Mouse (Mus musculus): ENCODE results near the gene Sdhaf2.
"Not testable (repeated sequence)": the region's sequence is repeated elsewhere in the genome, so short reads cannot be mapped to it uniquely, and the experiment has no call there.

Gene Sdhaf2
- long read RNA-seq, experiment 1, transcript Sdhaf2-201 (4 exons, 2,981 nt): major isoform, 42 of 51 reads
- long read RNA-seq, experiment 1, transcript Sdhaf2-203 (4 exons, 997 nt): minor isoform, 7 of 51 reads
- long read RNA-seq, experiment 1, partial matches to known transcripts: 0 of 51 reads
- long read RNA-seq, experiment 1, other reads (novel, unspliced or antisense): 1 of 51 reads
- long read RNA-seq, experiment 2, transcript Sdhaf2-201 (4 exons, 2,981 nt): major isoform, 79 of 92 reads
- long read RNA-seq, experiment 2, transcript Sdhaf2-203 (4 exons, 997 nt): minor isoform, 6 of 92 reads
- long read RNA-seq, experiment 2, partial matches to known transcripts: 0 of 92 reads
- long read RNA-seq, experiment 2, other reads (novel, unspliced or antisense): 4 of 92 reads

DNA sequence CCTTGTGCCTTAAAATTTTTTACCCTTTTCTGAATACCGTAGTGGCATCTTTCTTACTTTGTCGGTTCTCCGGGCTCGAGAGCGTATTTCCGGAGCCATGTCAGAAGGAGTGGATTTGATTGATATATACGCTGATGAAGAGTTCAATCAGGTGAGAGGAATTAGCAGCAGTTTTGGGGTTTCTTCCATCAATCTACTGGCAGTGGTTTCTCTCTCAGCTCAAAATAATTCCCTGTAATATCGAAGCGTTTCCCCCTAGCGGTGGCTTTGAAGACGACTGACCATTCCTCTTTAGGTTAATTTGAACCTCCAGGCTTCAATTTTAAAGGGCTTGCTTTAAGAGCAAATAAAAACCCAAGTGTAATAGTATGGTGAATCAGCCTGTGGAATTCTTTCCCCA, at the start of gene Sdhaf2:
Gene Sdhaf2, minus strand, starts transcription at position 233 of the 400 bp plus-strand sequence.
- intact Hi-C loops (cut with DNase I): no loop called here

DNA sequence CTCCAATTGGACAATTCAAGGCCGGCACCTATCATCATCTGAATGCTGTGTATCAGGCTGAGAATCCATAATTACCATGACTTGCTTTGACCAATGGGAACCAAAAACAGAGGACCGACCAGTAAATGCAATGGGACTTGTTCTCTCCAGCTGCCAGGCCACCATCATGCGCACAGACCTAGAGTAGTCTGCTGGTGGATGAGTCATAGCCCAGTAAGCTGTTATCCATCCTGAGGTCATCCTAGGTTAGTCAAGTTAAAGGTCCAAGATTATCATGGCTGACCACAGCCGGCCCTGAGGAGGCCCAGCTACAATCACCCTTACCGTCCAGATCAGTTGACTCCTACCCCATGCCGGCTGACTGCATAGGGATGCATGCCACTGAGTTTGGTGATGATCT, 43.7 kb upstream of the Sdhaf2 start:
- intact Hi-C loops (cut with DNase I): no loop called here

DNA sequence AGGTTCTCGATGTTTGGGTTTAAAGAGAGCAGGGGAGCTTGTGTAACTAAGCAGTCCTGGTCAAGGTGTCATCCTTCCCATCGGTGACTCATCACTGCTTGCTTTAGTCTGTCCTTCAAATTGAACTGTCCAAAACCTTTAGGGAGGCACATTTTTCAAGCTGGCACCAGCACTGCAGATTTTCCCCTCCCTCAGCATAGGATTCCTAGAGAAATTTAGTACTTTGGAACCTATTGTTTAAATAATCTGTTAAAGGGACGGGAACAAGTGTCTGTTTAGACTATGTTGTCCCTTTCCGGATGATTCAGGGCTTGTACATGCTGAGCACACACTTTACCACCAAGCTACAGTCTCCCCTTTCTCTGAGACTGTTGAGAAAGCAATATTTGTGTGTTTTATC, 39.3 kb upstream of the Sdhaf2 start:
- intact Hi-C loops (cut with DNase I): no loop called here

DNA sequence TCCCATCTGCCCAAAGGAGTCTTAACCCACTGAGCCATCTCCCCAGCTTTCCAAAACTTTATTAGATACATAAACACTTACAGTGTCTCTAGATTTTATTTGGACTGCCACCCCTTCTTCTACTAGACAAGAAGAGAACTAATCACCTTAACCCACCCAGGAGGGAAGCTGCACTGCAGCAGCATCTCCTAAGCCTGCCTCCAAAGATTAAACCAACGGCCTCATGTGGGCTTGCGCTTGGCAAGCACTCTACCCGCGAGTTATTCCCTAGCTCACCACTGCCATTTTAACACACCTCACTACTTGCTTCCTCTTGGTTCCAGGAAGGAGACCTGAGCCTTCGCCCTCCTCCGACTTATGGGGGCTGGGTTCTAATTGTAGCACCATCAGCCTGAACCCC, 38.3 kb upstream of the Sdhaf2 start:
- intact Hi-C loops (cut with DNase I): no loop called here

DNA sequence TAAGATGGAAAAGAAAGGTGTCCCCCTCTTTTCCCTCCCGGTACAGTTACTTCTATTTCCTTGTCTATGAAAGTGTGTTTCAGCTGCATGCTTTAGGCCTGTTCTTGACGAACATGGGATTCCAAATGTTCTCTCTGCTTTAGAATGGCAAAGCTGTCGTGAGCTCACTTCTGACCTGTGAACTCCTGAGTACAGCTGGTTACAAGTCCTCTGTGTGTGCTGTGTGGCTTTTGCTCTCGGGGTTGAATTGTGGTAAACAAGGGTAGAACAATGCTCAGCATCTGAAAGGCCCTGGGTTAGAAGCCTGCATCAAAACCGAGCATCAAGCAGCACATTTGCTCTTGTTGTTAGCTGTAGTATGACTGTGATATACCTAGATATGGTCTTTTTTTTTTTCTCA, 36.4 kb upstream of the Sdhaf2 start:
- intact Hi-C loops (cut with DNase I): no loop called here

DNA sequence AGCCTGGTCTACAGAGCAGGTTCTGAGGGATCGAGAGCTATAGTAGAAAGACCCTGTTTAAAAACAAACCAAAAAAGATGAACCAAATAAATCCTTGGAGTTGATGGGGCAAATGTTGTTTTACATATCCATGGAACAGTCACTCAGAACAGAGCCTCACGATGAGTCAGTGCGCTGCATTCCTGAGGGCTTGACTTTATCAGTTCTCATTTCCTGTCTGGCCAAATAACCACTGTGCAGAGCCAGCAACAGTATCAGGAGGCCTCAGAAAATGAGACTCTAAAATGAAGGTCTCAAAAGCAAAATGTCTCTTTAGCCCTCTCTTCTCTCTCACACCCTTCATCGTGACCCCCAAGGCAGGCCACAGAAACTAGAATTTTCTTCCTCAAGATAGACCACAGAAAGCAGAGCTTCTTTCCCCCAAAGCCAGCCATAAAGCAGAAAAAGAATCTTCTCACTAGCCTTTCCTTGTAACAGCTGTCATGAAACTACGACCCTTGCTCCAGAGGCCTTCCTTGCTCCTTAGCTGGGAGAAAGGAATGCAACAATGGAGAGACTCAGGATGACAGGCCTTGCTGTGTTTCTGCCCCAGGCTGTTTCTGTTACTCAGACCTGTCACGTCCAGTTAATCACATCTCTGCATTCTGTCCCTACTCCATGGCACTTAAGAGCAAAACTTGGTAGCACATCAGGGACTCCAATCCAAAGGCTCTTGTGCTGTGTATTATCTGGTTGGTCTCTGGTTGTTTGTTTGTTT, 35.8 kb upstream of the Sdhaf2 start:
- intact Hi-C loops (cut with DNase I): loop anchor here (2.0 kb wide), 1 partner anchor 43 kb away; the partner anchor contains the start of genes Ddb1 and Tkfc

DNA sequence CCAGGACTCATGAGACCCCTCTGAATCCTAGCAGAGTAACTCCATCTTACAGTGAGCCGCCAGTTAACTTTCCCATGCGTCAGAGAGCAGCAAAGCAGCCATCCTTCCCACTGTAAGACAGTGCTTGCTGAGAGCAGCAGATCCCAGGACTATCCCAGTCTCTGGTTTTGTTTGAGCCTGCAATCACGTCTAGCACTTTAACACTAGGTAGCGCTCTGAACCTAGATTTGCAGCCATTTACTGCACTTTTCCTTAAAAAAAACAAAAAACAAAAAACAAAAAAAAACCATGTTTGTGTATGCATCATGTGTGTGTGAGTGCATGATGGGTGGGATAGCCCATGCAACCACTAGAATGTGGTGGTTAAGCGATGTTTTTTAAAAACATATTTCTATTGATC, 34.2 kb upstream of the Sdhaf2 start:
- intact Hi-C loops (cut with DNase I): loop anchor here (2.0 kb wide), 1 partner anchor 45 kb away; the partner anchor contains the start of genes Ddb1 and Tkfc

DNA sequence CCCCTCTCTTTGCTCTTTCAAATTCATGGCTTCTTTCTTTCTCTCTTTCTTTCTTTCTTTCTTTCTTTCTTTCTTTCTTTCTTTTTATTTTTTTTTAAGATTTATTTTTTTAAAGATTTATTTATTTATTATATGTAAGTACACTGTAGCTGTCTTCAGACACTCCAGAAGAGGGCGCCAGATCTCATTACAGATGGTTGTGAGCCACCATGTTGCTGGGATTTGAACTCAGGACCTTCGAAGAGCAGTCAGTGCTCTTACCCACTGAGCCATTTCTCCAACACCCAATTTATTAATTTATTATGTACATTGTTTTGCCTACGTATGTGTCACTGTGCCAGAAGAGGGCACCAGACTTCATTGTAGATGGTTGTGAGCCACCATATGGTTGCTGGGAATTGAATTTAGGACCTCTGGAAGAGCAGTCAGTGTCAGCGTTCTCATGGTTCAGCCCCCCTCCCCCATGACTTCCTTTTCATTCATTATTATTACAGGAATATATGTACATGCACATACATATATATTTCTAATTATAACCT, 32.0 kb upstream of the Sdhaf2 start:
- intact Hi-C loops (cut with DNase I): not testable (repeated sequence)

DNA sequence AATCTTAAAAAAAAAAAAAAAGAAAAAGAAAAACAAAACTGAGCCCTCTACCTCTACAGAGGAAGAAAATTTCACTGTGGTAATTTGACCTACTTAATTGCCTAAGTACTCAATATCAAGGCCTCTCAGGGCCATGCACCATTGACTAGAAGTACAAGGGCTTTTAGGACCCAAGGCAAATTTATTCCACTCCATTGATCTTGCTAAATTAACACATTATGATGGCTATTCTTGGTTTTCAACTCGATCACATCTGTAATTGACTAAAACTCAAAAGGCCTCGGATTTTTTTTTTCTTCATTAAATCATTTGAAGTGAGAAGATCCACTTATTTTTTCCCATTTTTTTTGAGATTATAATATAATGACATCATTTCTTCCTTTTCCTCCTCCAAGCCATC, 31.5 kb upstream of the Sdhaf2 start:
- intact Hi-C loops (cut with DNase I): no loop called here

DNA sequence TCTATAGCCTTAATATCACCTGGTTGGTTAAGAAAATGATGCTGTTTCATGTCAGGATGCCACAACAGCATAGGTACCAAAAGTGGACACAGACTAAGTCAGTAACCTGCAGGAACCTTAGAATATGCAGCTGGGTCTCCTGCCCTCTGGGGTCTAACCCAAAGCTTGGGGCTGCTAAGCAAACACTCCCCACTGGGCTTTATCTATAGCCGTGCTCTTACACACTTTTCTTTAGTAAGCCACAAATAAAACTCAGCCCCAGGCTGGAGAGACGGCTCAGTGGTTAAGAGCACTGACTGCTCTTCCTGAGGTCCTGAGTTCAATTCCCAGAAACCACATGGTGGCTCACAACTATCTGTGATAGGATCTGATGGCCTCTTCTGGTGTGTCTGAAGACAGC, 31.1 kb upstream of the Sdhaf2 start:
- intact Hi-C loops (cut with DNase I): no loop called here

DNA sequence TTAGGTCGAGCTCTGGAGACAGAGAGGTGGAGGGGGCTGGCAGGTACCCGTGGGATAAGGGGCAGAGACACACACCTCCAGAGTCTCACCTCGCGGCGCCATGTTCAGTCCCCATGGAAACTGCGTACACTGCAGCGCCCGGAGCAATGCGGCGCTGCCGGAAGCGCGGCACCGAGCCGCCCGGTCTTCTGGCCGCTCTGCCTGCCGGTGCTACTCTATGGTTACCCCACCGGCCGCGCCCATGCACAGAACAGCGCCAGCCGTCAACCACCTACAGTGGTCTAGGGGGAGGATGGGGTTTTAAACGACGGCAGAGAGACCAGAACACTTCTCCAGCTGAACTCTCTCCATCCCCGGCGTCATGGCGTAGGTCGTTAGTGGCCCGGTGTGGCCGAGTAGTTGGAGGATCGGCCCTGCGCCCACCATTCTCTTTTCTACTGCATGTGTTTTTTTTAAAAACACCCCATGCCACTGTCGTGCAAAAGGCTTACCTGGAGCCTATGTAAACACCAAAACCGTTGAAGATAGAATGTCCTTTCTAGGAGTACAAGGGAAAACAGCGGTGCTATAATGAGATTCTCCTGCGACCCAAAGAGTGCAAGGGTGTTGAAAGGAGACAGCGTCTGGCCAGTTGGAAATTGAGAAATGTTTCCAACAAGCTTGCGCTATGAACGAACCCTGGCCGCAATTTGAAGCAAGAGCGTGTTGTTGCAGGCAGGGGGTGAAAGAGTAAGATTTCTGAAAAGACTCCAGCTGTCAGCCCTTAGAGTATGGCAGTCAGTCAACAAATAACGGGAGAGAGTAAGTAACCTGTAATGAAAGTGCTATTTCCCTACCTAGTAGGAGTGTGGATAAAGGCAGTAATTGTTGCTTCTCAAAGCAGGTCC, 29.9 kb upstream of the Sdhaf2 start, which contains the start of gene Tmem216:
Gene Tmem216, minus strand, starts transcription at position 615 of the 887 bp plus-strand sequence.
- intact Hi-C loops (cut with DNase I): no loop called here

DNA sequence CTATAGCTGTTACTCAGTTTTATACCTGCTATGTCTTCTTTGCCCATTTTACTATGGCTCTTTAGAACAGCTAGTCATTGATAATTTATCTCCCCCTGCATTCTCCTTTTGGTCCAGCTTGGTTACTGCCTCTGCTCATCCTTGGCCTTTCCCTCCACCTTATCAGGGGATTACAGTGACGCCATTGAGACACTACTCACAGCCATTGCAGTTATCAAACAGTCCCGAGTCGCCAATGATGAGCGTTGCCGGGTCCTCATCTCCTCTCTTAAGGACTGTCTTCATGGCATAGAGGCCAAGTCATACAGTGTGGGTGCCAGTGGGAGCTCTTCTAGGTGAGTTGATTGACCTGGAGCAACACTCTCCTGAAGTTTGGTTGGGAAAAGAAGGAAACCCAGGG, 13.5 kb upstream of the Sdhaf2 start:
- intact Hi-C loops (cut with DNase I): loop anchor here (5.0 kb wide), 1 partner anchor 83 kb away; no protein-coding TSS in a partner anchor

DNA sequence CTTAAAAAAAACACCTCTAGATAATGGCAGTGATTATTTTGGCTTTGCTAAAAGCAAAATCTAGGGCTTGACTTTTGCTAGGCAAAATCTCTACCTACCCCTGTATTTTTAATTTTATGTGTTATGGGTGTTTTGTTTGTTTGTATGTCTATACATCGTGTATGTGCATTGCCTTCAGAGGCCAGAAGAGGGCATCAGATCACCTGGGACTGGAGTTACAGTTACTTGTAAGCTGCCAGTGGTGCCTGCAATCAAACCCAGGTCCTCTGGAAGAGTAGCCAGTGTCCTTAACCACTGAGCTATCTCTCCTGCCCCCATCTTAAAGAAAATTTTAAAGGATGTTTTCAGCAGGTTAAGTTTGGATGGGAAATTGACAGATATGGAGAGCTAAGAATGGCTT, 4.1 kb upstream of the Sdhaf2 start:
- intact Hi-C loops (cut with DNase I): no loop called here

DNA sequence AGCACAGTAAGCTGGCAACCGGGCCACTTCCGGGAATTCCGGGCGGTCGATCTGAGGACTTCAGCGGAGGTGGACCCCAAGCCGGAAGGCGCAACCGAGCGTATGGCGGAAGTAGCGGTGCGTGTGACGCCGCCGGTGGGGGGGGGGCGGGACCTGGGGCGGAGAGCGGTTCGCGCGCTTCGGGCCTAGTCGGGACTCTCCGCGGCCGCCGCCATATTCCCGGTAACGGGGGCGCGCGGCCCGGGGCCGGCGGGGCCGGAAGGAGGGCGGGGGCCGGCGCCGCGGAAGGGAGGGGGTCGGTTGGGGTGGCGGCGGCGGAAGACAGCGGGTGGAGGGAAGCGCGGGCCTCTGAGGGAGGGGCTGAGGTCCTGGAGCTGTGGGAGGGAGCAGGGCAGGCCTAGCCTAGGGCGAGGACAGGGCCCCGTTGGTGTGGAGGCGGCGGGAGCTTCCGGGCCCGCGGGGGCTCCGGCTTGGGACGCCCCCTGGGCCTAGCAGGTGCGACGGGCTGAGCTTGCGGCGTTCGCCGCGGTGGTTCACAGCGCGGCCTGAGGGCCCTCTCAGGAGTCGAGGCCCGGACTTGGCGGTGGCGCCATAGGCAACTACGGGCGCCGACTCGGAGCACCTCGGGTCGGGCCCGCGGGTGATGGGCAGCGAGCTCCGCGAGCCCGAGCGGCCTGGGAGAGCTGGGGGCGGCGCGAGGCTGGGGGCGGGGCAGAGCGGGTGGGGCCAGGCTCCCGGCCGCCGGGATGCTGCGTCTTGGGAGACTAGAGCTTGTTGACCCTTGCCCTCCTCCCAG, 638 bp downstream of the Sdhaf2 start, which contains the start of gene Cpsf7:
Gene Cpsf7, plus strand, starts transcription at position 161 of the 796 bp plus-strand sequence.
- intact Hi-C loops (cut with DNase I): no loop called here

DNA sequence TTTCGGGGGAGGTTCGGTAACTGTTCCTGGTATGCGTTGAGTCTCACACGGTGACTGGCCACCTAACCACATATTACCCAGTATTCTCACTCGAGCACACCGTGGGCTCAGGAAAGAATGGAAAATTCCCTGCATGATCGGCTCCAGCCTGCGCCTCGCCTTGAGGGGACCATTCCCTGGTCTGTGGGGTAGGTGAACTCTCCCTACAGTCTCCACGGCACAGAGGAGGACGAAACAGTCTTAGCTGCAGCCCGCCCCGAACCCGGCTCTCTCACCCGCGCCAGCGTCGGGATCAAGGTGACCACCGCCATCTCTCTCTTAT, 1.2 kb downstream of the Sdhaf2 start:
- intact Hi-C loops (cut with DNase I): no loop called here

DNA sequence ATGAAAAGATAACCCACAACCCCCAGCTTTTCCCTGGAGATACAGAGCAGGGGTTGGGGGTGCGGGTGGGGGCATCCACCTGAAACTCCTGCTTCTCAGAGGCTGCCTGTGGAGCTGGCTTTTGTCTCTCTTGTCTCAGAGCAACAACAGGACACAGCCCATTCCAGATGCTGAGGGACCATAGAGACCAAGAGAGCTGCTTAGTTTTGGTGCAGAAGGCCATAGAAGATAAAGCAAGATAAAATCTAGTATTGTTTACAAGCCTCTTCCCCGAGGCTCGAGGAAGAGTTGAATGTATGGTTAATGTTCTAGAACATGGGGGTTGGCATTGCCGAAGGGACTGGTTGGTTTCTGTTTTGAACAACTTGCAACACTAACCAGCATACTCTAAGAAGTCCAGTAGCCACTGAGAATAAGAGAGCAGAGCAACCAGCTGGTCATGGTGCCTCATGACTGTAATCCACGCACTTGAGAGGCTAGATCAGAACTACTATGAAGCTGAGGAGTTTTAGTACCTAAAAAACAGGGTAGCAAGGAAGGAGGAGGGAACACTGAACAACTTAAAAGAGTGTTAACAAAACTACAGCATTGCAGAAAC, 2.4 kb downstream of the Sdhaf2 start:
- intact Hi-C loops (cut with DNase I): no loop called here

DNA sequence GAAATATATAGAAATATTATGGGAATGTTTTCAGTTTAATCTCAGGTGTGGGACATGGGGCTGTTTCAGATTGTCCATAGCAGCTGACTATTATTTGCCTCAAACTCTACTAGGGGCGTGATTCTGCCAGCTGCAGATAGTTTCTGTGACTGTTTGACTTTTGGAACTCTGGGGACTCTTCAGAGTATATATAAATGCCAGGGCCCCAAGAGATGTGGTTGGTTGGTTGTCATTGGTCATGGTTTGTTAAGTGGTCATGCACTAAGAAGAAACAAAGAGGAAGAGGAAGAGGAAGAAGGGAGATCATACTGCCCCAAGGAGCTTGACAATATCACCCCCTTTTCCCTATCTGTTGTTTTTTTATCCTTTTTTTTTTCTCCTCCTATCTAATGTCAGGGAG, 4.0 kb downstream of the Sdhaf2 start:
- intact Hi-C loops (cut with DNase I): no loop called here

DNA sequence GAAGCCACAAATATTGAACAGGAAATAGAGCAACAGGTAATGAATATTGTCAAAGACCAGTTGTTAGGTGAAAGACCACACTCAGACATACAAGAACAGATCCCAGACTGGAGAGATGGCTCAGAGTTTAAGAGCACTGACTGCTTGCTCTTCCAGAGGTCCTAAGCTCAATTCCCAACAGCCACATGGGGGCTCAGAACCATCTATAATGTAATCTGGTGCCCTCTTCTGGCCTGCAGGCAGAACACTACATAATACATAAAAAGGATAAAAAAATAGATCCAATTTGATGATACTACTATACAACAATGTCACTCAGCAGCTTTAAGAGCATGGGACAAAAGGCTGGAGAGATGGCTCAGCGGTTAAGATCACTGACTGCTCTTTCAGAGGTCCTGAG, 5.6 kb downstream of the Sdhaf2 start:
- intact Hi-C loops (cut with DNase I): no loop called here

DNA sequence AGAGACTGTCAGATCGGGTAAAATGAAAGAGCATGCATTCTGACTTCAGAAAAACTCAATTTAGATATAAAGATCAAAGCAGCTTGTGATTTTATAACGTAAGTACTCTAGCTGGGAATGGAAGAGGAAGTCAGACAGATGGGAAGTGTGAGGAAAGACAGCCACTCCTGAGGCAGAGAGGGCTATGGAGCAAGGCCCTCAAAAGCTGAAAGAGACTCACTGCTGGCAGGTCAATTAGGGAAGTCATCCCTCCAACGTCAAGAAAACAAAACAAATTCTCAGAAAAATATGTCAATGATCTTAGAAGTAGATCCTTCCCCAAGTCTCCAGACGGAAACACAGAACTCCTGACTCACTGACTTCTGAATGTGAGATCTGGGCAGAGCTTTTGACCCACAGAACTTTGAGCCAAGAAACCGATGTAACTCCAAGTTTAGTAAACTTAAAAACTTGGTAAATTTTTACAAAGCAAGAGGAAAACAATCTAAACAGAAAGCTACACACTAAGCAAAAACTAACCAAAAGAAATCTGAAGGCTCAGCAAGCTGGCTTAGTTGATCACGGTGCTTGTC, 15.1 kb downstream of the Sdhaf2 start:
- intact Hi-C loops (cut with DNase I): no loop called here

DNA sequence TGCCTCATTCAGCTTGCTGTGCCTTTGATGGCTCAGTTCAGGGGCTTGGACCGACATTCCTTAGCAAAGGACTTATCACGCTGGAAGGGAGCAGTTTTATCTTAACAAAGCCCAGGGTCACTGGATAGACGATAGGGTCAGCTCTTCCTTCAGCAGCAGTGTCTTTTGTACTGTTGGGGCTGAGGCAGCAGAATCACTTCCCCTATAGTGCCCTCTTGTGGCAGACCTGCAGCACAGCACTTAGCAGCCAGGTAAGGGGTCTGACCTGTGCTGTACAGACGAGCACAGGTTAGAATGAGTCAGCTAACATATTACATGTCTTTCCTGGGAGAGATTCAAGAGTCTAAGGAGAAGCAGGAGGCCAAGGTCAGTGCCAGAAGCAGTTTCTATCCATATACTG, 23.4 kb downstream of the Sdhaf2 start:
- intact Hi-C loops (cut with DNase I): no loop called here
